Mouse (Mus musculus): ENCODE measurements around the gene Scarb2. TPM values are rescaled to one million over a fixed set of nuclear protein-coding genes. Genes with fewer than 3 reads are reported as not detected.

Gene Scarb2
- polyA plus RNA-seq (2012; rRNA removed): 16.8 and 17.8 TPM in 2 replicates

GRCm38 (mm10) chr5:92506733-92507132 lies at the start of gene Scarb2:
Gene Scarb2, minus strand, starts transcription at chr5:92506833.

GRCm38 (mm10) chr5:92554891-92555511 lies 48.4 kb upstream of the Scarb2 start, which contains the start of gene Fam47e:
Gene Fam47e, plus strand, starts transcription at chr5:92555069.

GRCm38 (mm10) chr5:92435025-92435584 lies 71.5 kb downstream of the Scarb2 start, which contains the start of gene Nup54:
Gene Nup54, minus strand, starts transcription at chr5:92435219.

Other genes starting within 250 kb of the Scarb2 start
- 6.8 TPM in 2 replicates for gene Naaa, start 228.7 kb downstream of the Scarb2 start, polyA plus RNA-seq (2012; rRNA removed)
- gene Sdad1, start 196.4 kb downstream of the Scarb2 start, polyA plus RNA-seq (2012; rRNA removed): 7.3 and 8.0 TPM in 2 replicates
- 0.21 and 1.6 TPM in 2 replicates for gene Cxcl9, start 178.8 kb downstream of the Scarb2 start, polyA plus RNA-seq (2012; rRNA removed)
- gene Art3, start 175.0 kb downstream of the Scarb2 start, polyA plus RNA-seq (2012; rRNA removed): 0.78 and 1.2 TPM in 2 replicates
- gene Cxcl10, start 157.9 kb downstream of the Scarb2 start, polyA plus RNA-seq (2012; rRNA removed): 12.1 and 17.6 TPM in 2 replicates
- gene Nup54, start 71.6 kb downstream of the Scarb2 start, polyA plus RNA-seq (2012; rRNA removed): 13.8 and 14.5 TPM in 2 replicates
- 9.7 and 13.2 TPM in 2 replicates for gene Fam47e, start 48.2 kb upstream of the Scarb2 start, polyA plus RNA-seq (2012; rRNA removed)
- gene Stbd1, start 96.2 kb upstream of the Scarb2 start, polyA plus RNA-seq (2012; rRNA removed): 50.5 and 55.8 TPM in 2 replicates
- gene Ccdc158, start 168.4 kb upstream of the Scarb2 start, polyA plus RNA-seq (2012; rRNA removed): 0.30 TPM in 2 replicates
- 1.4 and 1.5 TPM in 2 replicates for gene Shroom3, start 176.6 kb upstream of the Scarb2 start, polyA plus RNA-seq (2012; rRNA removed)

Data from liver, embryonic 18 days (tissue).